Mouse (Mus musculus): Measurements from ENCODE around the gene Syndig1.

Gene Syndig1

DNA sequence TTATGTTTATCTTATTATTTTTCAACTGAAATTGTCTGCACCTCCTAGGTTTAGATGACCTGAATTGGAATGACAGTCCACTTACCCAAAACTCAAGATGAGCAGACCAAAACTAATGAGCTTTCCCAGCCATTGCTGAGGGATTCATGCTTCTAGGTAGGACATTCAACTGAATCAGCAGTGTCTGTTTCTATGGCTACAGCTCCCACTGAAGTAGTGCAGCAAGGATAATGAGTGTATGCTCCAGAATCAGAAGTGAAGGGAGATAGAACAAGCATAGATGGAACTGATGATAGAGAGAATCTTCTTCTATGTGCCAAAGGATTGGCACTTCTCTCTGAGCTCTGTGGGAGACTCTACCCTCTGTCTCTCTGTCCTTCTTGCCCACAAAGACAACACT, 158.6 kb downstream of the Syndig1 start:
- no peak for DNase-seq

DNA sequence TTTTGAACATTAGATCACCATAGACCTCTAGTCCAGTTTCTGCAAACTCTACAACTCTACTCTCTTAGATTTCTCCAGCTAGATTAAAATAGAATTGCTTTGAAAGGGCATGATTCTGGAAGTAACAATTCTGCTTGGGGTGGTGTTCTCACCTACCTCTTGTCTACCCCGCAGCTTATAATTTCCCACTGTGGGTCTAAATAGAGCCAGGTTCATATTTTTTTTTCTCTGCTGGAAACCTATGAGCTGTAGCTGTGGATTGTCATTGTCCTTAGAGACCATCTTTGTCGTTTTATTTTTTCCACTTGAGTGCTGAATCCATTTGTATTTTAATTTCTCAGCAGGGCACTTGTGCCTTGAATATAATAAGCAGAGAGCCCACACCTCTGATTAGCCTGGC, 162.5 kb downstream of the Syndig1 start:
- no peak for DNase-seq

DNA sequence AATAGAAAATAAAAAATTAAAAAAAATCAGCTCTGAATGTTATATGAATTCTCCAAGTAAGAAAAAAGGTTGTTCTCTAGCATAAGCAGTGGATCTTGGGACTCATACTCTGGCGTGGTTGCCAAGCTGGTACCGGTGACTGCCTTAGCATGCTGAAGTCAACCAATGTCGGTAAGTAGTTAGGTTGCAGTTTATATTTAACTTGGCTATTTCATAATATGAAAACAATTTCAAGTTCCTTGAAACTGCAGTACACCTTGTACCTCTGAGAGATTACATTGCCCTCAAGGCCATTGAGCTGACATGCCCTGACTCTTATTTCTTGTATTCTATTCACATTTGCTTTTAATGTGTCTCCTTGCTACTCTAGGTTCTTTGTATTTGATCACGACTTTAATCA, 163.9 kb downstream of the Syndig1 start:
- no peak for DNase-seq

DNA sequence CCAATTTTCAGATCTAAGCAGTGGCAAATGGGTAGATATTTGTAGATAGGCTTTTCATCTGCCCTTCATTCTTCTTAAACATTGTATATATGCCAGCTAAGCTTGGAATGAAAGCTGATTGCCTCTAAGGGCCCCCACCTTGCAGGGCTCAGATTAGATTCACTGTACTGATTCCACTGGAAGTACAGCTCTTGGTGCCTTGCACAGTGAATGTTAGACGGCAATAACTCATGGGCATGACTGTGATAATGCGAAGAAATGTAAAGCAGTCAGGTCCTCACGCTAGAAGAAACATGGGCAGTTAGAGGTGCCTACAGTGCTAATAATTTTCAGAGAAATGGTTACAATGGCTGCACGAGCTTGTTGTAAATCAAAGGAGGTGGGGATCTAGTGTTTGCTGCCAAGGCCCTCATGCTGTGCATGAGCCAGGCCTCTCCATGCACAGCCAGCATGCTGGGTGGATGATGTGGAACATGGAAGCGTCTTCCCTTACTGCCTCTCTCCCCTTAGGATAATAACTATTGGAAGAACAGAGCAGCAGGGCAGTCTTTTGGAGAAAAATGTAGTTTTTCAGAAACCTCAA, 167.5 kb downstream of the Syndig1 start:
- no peak for DNase-seq

DNA sequence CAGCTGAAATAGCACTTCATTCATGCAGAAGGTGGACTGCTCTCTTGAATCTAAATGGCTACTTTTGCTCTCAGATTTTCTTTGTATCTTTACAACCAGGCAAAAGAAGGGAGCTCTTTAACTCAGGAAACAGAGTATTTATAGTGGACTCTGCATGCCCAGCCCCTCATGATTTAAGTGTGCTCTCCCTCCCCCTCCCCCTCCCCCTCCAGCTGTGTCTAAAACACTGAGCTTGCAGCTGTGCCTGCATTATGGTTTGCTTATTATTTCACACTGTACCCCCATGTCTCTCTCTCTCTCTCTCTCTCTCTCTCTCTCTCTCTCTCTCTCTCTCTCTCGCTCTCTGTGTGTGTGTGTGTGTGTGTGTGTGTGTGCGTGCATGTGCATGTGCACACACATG, 168.6 kb downstream of the Syndig1 start:
- no peak for DNase-seq

DNA sequence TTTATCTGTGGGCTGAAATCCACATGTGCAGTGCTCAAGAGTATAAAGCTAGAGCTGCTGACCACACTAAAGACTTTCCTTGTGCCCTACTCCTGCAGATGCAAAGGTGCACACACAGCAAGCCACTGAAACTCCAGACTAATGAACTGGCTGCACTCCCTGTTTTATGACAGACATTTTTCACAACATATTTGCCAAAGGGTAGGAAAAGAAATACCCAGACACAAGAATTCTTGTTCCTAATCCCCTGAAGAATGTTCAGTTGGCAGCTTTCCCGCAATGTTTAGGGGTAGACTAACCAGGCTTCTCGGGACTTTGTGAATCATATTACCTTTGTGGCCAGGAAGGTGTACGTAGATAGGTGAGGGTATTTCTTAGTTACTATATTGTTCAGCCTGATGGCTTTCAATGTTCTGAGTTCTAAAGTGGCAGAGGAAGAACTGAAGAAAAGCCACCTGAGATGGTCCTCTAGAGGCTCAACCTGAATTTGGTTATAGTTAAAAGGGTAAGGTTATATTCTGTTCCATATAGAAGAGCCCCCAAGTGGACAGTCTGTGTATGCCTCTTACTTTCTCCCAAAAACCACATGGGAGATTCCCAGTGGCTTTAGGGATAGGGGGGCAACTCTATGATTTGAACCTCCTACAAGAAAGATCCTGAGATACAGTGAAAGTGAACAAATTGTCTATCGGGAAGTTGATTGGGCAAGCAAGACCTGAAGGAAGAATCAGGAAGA, 169.5 kb downstream of the Syndig1 start:
- DNase-seq = no peak

DNA sequence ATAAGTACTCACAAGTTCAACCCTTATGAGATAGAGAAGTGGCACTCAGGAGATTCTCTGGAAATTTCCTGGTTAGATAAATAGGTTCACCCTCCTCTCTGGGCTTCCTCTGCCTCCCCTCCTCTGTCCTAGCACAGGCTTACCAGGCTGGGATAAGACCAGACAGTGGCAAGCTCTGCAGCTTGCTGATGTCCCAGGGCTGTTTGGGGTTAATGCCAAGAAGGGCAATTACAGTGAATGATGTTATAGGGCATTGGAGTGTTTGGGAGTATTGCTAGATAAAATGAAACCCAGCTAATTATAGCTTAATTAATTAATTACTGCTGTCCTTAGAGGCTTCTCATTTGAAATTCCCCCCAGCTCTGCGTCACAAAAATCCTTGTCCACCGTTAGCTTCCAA, 171.6 kb downstream of the Syndig1 start:
- DNase-seq = no peak

DNA sequence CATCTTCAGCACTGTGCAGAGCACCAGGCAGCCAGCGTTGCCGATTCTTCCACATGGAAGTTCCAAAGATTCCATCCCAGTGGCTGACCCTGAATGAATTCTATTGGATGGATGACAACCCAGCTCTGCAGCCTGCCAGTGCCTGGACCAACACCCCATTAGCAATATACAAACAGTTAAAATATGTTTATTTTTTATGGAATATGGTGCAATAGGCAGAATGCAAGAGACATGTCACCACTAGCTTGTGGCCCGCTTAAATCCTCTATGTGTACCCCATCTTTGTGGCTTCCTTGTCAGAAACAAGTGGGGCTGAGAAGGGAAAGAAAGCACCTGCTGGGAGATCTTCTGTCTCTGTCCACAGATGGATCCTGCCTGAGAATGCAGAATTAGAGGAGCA, 174.5 kb downstream of the Syndig1 start:
- no peak for DNase-seq

DNA sequence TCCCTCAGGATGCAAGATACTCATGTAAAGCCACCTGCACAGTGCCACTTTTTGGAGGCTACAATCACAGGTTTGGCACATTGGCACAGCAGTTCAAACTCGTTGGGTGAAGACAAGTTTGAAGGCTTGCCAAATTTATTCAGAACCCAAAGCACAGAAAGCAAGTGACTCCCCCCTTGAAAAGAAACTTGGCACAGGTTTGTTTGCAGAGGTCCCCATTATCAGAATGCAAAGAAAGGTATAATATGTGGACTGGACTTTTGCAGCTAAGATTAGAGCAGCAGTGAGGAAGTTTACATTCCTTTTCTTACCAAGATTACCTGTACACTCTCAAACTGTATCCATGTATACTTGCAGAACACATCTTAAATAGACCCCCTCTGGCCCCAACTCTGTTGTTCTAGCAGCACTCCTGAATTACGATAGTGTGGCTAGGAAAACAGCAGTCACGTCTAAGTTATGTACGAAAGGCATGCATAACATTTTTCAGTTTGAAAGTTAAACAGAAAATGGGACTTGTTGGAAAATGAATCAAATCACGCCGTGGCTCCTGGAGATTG, 183.9 kb downstream of the Syndig1 start:
- no peak for DNase-seq

DNA sequence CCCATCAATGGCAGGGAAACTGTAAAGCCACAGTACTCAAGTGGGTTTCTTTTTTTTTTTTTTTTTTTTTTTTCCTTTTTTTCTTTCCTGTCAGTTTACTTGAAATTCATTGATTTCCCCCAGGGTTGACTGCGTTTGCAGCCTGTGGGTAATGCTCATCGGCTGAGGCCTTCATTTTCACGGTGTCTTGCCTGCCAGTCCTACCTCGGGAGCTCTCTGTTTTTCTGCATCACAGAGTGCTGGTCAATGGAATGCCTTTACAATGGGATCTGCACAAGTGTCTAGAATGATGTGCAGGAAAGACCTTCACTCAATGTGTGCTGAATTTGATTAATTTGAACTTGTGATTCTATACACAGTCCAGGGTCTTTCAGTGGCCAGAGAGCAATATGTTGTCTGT, 184.8 kb downstream of the Syndig1 start:
- DNase-seq = no peak

DNA sequence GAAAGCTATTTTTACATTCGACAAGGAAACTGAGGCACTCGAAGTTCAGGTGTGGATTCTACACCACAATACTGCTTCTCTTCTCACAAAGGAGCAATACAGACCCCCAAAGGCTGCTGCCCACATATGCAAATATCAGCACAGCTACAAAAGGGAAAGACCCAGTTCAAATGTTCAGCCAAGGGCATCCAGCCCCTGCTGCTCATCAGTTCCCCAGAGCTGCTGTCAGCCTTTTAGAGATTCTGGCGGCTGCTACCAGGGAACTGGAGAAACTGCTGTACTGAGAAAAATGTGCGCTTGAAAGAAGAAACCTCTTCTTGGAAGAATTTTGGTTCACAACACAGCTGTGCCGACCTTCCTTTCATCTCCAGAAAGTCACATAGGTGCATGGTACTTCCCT, 187.3 kb downstream of the Syndig1 start:
- DNase-seq = no peak

DNA sequence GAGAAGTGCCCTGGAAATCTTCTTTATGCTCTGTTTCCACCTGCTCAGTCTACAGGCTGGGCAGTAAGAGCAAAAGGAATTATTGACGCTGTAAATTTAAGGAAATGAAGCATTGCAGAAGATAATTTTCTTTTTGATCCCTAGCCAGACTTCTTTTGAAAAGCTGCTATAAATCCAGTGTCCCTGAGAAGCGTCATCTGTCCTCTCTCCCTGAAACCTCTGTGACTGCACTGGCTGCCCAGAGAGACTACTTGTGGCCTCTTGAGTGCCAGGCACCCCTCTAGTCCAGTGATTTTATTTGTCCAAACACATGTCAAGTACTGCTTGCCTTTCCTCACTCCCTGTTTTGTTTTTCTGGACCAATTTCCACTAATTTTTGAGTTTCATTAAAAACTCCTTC, 191.7 kb downstream of the Syndig1 start:
- no peak for DNase-seq

DNA sequence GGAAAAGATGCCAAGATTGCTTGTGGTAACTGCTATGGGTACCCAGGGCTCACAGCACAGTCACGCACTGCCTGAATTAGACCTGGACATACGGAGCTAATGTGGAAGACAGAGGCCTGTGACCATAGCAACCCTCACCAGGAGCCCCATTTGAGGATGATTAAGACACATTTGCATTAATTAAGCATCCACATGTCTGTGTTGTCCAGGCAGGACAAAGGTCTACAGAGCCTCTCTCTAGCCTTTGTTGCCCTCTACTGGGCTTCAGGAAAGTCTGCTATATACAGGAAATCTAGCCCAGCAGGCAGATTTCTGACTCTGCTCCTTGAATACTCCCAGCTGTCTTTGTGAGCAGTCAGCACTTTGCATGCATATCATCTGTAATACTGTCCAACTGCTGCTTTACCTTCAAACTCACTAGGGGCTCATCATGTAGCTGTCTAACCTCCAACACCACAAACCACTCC, 194.9 kb downstream of the Syndig1 start:
- DNase-seq = no peak

DNA sequence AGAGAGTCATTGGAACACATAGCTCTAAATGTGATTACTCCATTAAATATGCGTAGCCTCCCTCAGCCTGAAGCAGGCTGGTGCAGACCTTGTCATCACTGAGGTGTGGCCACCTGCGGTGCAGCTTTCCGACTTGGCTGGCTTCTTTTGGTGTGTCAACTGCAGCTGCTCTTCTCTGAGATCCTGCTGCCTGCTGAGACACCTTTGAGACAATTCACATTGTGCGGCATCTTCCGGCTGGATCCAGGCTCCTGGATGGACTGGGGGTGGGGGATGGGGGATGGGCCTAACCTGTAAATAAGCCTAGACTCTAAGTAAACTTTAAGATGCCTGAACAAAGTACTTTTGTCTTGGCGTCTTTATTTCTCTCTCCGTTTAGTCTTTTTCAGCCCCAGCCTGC, 214.5 kb downstream of the Syndig1 start:
- no peak for DNase-seq

Data from layer of hippocampus, adult 9-11 months (tissue).